Mouse (Mus musculus) cerebellum, adult 2 months (tissue): ENCODE measurements around the gene Mre11a.

ENCODE experiments used
- CTCF ChIP-seq: fragments of 200-500 bp; IDR thresholded peaks from 2 replicates; pipeline ENCODE4 v1.5.1; 2011; ENCODE audit warnings: low read depth, mild to moderate bottlenecking, control low read depth, low read length, moderate library complexity, borderline replicate concordance; ENCODE audit not compliant: insufficient read depth
- POLR2A ChIP-seq: fragments of 200-500 bp; IDR thresholded peaks from 2 replicates; pipeline ENCODE4 v1.6.1; 2011; ENCODE audit warnings: low read length, control low read depth, borderline replicate concordance; ENCODE audit not compliant: insufficient read depth

GRCm38 (mm10) chr9:14859868-14860639 lies 75.6 kb downstream of the Mre11a start, which contains the start of gene Gpr83:
- no peak for TF ChIP-seq POLR2A
- no peak for TF ChIP-seq CTCF
